Mouse (Mus musculus): ENCODE measurements at regions not wholly inside any gene's neighbourhood (a gene's known extent, or its start where the extent isn't known, plus 50 kb on each side); places are given as distances from the start of the nearest gene placed in this dataset.

DNA sequence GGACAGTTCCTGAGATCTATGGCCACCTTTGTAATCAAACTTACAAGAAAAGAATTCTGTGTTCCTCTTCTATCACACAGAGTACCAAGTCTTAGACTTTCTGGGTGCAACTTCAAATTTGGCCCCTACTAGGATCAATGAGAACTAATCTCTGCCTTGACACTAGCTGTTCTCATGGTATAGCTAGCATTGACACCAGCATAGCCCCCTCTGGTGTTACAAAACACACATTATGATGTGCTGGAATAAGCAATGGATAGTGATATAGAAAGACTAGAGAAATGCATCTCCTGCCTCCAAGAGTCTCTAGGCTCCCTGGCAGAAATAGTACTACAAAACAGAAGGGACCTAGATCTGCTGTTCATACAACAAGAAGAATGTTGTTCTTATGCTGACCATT is 566.6 kb upstream of the Vrk2 start:
- no peak for ATAC-seq
- Histone ChIP-seq H3K4me3 (replicated peaks) (no peak overlapping the region), H3K4me1 (replicated peaks) (no peaks in the 10 kb centered on the region)

More for the DNA sequence above, 566.6 kb upstream of the Vrk2 start:
- Histone ChIP-seq H3K4me2 (replicated peaks) (no peak overlapping the region), H3K27ac (no peak overlapping the region), H3K9me3 (no peaks in the 10 kb centered on the region), H3K36me3 (no peaks in the 10 kb centered on the region), H3K27me3 (replicated peaks) (no peaks in the 10 kb centered on the region), H3K9ac (no peak overlapping the region)

All from intestine, embryonic 15.5 days (tissue).